Mouse (Mus musculus) thymus, adult 2 months (tissue): ENCODE results near the gene Dennd1b.

Experiments
- CTCF ChIP-seq: fragments of 200-500 bp; IDR thresholded peaks from 2 replicates; pipeline ENCODE4 v1.5.1; 2012; ENCODE audit warnings: mild to moderate bottlenecking, control low read depth, low read length, moderate library complexity, borderline replicate concordance; ENCODE audit not compliant: control insufficient read depth, poor library complexity, insufficient read depth; ENCODE audit errors: extremely low read depth
- POLR2A ChIP-seq: fragments of 200-500 bp; IDR thresholded peaks from 2 replicates; pipeline ENCODE4 v1.6.1; 2012; ENCODE audit warnings: mild to moderate bottlenecking, low read length, control low read depth, moderate library complexity; ENCODE audit not compliant: control insufficient read depth, poor library complexity, insufficient read depth; ENCODE audit errors: extremely low read depth

- TF ChIP-seq POLR2A (no peak), CTCF (no peak)
Observed at GRCm38 (mm10) chr1:139038620-139039019, 75.4 kb downstream of the Dennd1b start.
